Mouse (Mus musculus) gastrocnemius, postnatal 10 days (tissue): ENCODE measurements around the gene Zscan29. TPM values are rescaled to one million over a fixed set of nuclear protein-coding genes. Genes with fewer than 3 reads are reported as not detected.
"Not testable (repeated sequence)": the region's sequence is repeated elsewhere in the genome, so short reads cannot be mapped to it uniquely, and the experiment has no call there.

Experiments
- DNase-seq: peaks from one replicate; pipeline ENCODE4 v3.0.0; 2021; ENCODE audit warnings: mixed read lengths
- total RNA-seq, 2 experiments: library from RNA; stranded (reverse); gene quantifications; 2 replicates each; pipeline ENCODE4 v1.2.3; 2021

The Zscan29 gene
- total RNA-seq, 2 experiments from 2014 or later, result 4.2 to 5.2 TPM

DNA sequence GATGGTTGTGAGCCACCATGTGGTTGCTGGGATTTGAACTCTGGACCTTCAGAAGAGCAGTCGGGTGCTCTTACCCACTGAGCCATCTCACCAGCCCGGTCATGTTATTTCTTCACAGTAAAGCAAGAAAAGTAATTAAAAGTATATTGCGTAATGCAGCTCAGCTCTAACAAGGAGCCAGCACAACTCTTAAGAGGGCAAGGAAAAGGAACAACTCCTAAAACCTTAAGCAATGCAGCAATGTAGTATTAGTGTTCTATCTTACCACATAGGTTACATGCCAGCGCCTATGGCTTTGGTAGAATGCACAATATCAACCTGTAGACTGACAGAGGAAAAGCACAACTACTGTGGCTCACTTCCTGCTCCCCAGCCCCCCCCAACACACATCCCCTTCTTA, 33.6 kb downstream of the Zscan29 start:
- DNase-seq, result no peak

DNA sequence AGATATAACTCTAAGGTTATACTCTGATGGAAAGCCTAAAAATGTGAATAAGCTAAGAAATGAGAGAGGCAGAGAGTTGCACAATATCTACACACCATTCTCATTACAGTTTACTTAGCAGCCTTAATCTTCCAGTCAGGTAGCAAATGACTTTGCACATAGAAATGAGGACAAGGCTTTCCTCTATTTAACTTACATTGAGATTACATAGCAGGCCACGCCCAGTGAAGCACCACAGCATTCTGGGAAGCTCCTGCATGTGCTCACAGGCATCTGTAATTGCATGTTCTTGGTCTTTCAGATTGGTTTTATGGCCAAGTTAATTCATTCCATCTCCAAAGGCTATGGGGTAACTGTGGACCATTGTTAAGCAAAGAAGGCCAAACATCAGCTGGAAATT, 38.1 kb downstream of the Zscan29 start:
- no peak for DNase-seq

DNA sequence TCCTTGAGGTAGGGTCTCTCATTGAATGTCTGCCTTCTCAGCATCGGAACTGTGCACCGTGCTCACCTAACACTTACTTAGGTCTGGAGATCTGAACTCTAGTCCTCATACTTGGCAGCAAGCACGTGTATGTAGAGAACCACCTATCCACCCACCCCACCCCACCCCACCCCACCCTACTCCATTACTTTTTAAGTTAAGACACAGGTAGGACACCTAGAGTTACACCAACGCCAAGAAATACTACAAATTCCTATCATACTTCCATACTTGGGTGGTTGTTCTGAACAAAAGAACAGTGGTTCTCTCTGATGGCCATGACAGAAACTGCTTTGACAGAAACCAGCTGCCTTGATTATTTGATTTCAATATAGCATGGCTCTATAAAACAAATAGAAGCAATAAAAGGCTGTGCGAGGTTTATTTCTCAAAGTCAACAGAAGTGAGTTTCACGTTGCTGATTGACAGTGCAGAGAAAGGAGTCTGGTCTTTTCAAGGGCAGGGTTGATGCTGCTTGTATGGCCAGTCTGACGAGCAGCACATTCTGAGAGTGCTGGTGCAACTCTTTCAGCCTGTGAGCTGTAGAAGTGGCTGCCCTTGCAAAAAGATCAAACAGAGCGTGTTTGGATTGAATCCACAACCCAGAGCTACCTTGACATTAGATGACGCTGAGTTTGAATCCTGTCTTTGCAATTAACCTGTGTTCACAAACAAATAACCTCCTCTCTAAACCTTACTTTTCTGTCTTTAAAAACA, 41.9 kb downstream of the Zscan29 start:
- DNase-seq, result no peak

DNA sequence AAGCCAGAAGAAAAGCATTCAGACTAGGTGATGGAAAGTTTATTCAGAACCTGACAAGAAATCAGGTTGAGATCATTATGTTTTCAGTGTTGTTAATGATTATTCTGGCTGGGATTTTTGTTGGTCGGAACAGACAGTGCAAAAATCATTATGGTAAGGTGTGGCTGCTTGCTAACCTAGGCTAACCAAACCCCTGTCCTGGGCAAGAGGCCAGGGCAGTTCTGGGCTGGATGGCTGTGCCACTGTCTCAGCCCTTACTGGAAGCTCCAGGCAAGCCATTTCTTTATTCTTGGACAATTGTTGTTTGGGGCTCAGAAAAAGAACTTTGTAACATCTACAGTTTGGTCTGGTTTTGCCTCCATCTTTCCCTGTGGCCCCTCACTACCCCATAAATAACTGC, 43.4 kb downstream of the Zscan29 start:
- no peak for DNase-seq

DNA sequence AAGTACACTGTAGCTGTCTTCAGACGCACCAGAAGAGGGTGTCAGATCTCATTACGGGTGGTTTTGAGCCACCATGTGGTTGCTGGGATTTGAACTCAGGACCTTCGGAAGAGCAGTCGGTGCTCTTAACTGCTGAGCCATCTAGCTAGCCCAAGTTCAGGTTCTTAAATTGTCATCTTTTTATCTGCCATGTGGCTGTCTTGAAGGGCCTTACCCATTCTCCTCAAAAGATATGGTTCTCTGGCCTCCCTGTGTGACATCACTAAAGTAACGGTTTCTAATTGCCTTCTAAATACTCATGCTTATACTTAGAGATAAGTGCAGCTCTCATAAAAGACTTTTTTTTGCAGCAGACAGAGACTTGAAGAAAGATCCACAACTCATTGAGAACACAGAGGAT, 44.6 kb downstream of the Zscan29 start:
- not testable (repeated sequence) for DNase-seq

DNA sequence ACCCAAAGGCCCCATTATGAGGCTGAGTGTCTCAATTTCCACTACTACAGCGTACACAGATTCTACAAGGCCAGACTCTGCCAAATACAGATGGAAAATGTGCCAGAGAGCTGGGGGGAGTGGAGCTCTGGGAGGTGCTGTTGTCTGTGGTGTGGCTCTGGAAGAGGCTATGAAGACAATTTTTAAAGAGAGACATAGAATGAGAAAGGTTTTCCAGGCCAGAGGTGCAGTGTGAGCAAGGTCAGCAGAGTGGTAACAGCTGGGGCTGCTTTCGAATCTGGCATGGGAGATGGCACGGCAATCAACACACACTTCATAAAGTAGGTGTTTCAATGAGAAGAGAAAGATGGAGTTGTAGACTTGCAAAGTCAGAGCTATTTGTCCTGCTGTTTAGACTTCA, 51.7 kb downstream of the Zscan29 start:
- no peak for DNase-seq

DNA sequence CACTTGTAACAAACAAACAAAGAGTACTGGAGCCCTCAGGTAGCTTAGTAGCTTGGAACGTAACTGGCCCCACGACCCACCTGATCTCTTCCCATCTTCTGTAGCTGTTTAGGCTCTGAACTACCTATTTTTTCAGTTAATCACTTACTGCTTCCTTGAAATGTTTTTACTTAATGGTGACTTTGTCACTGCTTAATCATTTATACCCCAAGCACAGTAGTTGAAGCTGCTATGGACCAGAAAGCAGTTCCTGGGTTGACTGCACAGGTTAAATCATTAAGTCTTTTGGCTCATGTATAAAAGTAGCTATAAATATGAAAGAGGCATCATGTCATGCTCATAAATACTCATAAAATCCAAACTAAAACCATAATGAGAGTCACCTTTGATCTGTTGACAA, 55.5 kb downstream of the Zscan29 start:
- no peak for DNase-seq

DNA sequence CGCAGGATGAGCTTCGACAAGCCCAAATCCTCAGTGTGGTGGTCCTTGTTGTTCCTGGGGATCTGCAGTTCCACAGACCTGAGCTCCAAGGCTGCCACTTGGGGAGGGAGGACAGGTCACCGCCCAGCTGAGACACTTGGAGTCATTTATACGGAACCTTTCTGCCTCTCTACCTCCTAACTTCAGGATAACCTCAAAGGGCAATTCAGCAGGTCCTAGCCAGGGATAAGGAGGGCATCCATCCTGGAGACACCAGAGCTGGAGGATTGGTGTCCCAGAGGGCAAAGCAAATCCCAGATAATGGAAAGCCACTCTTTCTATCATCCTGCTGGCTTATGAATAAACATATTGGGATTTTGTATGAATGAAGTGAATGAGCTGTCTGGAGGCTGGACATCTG, 61.2 kb downstream of the Zscan29 start, which contains the start of gene Tgm7:
TSS of gene Tgm7 (minus strand) at position 101 of the 400 bp plus-strand sequence.
- DNase-seq, result no peak

Other genes starting within 250 kb of the Zscan29 start
- gene Ubr1, start 200.4 kb downstream of the Zscan29 start, total RNA-seq, result 10 to 100 TPM; 20.0 to 22.0 TPM
- 1 to 10 TPM; 2.8 to 4.0 TPM for gene Tmem62, start 194.1 kb downstream of the Zscan29 start, total RNA-seq
- 10 to 100 TPM; 17.3 to 19.9 TPM for gene Ccndbp1, start 162.7 kb downstream of the Zscan29 start, total RNA-seq
- gene Epb42, start 134.1 kb downstream of the Zscan29 start, total RNA-seq, result 1 to 10 TPM in 1 of 2 experiments, not detected in 1; 1.2 TPM
- not detected for gene Tgm5, start 85.3 kb downstream of the Zscan29 start, total RNA-seq
- gene Tgm7, start 61.3 kb downstream of the Zscan29 start, total RNA-seq, result not detected
- 10 to 100 TPM; 11.7 to 14.0 TPM for gene Adal, start 30.7 kb downstream of the Zscan29 start, total RNA-seq
- 1 to 10 TPM; 4.0 to 5.3 TPM for gene Lcmt2, start 30.5 kb downstream of the Zscan29 start, total RNA-seq
- gene Tubgcp4, start 471 bp downstream of the Zscan29 start, total RNA-seq, result 10 to 100 TPM; 10.5 to 16.2 TPM
- gene Trp53bp1, start 100.3 kb upstream of the Zscan29 start, total RNA-seq, result 10 to 100 TPM; 20.4 to 26.7 TPM
- gene Map1a, start 118.5 kb upstream of the Zscan29 start, total RNA-seq, result 10 to 100 TPM in 1 of 2 experiments, 1 to 10 TPM in 1; 9.3 to 11.7 TPM
- 10 to 100 TPM; 24.4 to 24.8 TPM for gene Ppip5k1, start 184.3 kb upstream of the Zscan29 start, total RNA-seq
- under 1 TPM; 0.47 to 0.72 TPM for gene Ckmt1, start 186.6 kb upstream of the Zscan29 start, total RNA-seq
- not detected for gene Strc, start 216.0 kb upstream of the Zscan29 start, total RNA-seq
- 100 to 1,000 TPM; 106 to 133 TPM for gene Pdia3, start 242.7 kb upstream of the Zscan29 start, total RNA-seq
- 1 to 10 TPM; 1.7 to 2.0 TPM for gene Catsper2, start 242.7 kb upstream of the Zscan29 start, total RNA-seq